Mouse (Mus musculus) layer of hippocampus, adult 2 months (tissue): Measurements from ENCODE around the gene Ly6g6f. TPM values are rescaled to one million over a fixed set of nuclear protein-coding genes. Genes with fewer than 3 reads are reported as not detected.

ENCODE experiments used
- DNase-seq, 2 experiments: peaks; one replicate each; pipeline ENCODE4 v3.0.0; 2022; ENCODE audit warnings: low spot score in 2 of 2
- H3K27ac ChIP-seq: fragments of 200-600 bp; 2 replicates; pipeline ENCODE4 v1.8.1; 2022
- H3K4me3 ChIP-seq: fragments of 200-600 bp; 2 replicates; pipeline ENCODE4 v1.8.1; 2022; ENCODE audit warnings: mild to moderate bottlenecking
- CTCF ChIP-seq: fragments of 200-600 bp; conservative IDR thresholded peaks from 2 replicates; pipeline ENCODE4 v1.8.1; 2022; ENCODE audit warnings: antibody characterized with exemption, mild to moderate bottlenecking, moderate library complexity
- total RNA-seq, 2 experiments: library from RNA; stranded (reverse); gene quantifications; 2 replicates each; pipeline ENCODE4 v1.2.3; 2021

The Ly6g6f gene
- total RNA-seq, 2 experiments from 2014 or later, result 0.52 TPM; not detected in 1

DNA sequence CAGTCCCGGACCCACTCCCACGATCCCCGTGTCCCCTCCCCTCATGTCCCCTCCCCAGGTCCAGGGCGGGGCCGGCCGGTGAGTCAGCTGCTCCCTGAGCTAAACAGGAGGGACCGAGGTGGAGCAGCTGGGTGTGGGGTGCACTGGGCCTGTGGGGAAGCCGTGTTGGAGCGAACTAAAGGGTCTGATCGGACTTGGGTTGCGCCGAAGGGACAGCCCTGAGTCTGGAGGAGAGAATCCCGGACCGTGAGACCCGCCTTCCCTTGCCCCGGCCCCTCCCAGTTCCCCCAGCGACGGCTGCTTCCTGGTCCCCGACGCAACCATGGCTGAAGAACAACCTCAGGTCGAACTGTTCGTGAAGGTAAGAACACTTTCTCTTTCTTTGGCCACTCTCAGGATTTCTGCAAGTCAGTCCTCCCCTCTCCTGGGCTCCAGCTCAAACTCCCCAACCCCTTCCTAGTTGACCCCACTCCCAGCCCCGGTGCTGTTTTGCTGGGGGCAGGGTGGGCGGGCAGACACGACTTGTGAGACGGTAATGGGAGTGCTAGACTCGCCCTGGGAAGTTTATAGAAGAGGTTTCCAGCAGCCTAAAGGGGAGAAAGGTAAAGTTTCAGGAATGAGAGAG, 35.2 kb downstream of the Ly6g6f start:
- DNase-seq, result no peak
- Histone ChIP-seq H3K4me3 (peak overlapping the region; percentile 53), H3K27ac (peak overlapping the region; percentile 87)
- TF ChIP-seq CTCF, result no peak

GRCm38 (mm10) chr17:35049561-35050016, 35.8 kb downstream of the Ly6g6f start, which contains the start of gene Clic1:
Gene Clic1 (plus strand): TSS chr17:35049966.
- H3K4me3 ChIP-seq, result peak within 1 kb of the TSS; percentile 53
- H3K27ac ChIP-seq, result peak within 1 kb of the TSS; percentile 87
- TF ChIP-seq CTCF, result peak; percentile 33
- DNase-seq, result no peak

- TF ChIP-seq CTCF, result no peak
- Histone ChIP-seq H3K27ac (no peak overlapping the region), H3K4me3 (no peak overlapping the region)
- DNase-seq, result no peak
These were observed 36.4 kb downstream of the Ly6g6f start for GRCm38 (mm10) chr17:35048932-35049440.

DNA sequence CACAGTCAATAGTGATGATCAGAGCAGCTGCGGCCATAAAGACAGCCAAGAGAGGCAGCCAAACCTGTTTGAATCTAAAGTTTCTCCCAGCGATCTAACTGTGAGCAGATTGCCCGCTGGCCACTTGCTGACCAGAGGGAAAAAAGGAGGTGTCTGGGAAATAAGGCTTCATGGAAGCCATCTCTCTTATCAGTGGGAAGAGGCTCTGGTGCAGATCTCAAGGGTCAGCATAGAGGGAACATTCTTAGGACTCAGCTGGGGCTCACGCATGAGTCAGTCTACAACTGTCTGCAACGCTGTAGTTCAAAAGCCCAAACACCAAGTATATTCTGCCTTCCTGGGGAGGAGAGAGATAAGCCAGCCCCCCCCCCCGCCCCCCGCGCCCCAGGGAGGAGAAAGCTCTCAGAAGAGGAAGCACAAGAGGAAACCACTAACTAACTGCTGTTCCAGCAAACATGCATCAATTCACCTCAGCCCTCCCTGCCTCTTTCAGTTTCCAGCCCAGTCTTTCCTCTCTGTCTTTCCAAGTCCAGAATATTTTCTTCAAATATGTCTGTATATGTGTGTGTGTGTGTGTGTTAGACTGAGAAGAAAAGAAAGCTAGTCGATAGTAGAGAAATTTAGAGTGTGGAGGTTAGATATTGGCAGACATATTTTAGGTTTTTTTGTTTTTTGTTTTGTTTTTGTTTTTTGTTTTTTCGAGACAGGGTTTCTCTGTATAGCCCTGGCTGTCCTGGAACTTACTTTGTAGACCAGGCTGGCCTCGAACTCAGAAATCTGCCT, 37.1 kb downstream of the Ly6g6f start:
- no peak for DNase-seq
- no peak for TF ChIP-seq CTCF
- no peak overlapping the region for H3K4me3 ChIP-seq
- peak overlapping the region; percentile 53 for H3K27ac ChIP-seq

DNA sequence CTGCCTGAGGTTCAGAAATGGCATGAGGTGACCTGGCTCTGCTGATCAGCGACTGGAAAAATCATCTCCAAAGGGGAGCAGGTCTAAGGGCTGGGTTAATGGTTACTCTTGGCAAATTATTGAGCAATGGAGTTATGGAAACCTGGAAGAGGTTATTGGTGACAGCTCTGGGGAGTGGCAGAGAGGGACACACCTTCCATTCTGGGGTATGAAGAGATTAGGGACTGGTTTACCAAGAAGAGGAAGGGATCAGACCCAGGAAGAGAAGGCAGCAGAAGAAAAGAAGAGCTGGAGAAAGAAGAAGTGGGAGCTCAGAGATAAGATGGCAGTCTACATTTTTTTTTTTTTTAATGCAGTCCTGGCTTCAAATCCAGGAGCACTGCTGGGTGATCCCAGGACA, 37.7 kb downstream of the Ly6g6f start:
- Histone ChIP-seq H3K27ac (peak overlapping the region; percentile 53), H3K4me3 (no peak overlapping the region)
- TF ChIP-seq CTCF, result no peak
- DNase-seq, result no peak

- TF ChIP-seq CTCF, result peak; percentile 19; the same call in 1 of the 2 replicates
- peak within 1 kb of the TSS; percentile 54 for H3K4me3 ChIP-seq
- H3K27ac ChIP-seq, result peak within 1 kb of the TSS; percentile 53; the same call in 1 of the 2 replicates
- peak; percentile 88 to 94 for DNase-seq
These were observed 38.5 kb downstream of the Ly6g6f start, which contains the start of gene Msh5 for GRCm38 (mm10) chr17:35046681-35047455. Gene Msh5 (minus strand): TSS chr17:35046745.

DNA sequence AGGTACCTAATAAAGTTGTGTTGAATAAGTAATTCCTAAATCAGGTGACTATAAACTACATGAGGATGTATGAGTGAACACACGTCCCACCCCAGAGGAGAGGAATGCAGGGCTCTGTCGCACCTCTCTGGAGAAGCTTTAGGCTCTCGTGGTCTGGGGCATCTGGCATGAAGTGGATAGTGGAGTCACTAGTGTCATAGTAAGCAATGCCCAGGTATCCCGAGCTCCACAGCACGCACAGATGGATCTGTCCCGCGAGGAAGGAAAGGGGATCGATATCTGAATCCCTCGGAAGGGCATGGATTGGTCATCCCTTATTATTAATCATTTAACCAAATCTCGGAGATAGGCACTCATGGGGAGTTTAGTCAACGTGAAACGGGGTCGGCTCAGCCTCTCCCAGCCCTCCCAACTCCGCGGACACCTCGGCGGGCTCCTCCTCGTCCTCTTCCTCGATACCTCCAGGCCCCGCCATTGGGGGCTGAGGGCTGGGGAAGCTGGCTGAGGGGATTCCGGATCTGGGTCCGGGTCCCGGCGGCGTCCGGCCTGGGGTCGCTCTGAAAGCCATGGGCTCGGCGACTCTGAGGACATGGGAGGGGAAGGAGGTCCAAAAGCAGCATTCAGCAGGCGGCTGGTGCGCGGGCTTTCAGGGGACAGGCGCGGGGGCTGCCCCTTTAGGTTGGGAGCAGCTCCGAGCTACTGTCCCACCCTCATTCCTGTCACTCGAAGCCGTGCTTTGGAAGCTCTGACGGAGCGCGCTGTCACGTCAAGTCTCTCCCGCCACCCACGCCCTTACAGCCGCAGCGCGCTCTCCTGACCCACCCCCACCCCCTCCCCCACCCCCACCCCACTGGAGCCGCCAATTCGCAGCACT, 39.4 kb downstream of the Ly6g6f start:
- Histone ChIP-seq H3K4me3 (peak overlapping the region; percentile 54), H3K27ac (0 out of 2 replicates have a peak overlapping the region, but pooled peaks have one; percentile 53)
- DNase-seq, result no peak
- TF ChIP-seq CTCF, result no peak

DNA sequence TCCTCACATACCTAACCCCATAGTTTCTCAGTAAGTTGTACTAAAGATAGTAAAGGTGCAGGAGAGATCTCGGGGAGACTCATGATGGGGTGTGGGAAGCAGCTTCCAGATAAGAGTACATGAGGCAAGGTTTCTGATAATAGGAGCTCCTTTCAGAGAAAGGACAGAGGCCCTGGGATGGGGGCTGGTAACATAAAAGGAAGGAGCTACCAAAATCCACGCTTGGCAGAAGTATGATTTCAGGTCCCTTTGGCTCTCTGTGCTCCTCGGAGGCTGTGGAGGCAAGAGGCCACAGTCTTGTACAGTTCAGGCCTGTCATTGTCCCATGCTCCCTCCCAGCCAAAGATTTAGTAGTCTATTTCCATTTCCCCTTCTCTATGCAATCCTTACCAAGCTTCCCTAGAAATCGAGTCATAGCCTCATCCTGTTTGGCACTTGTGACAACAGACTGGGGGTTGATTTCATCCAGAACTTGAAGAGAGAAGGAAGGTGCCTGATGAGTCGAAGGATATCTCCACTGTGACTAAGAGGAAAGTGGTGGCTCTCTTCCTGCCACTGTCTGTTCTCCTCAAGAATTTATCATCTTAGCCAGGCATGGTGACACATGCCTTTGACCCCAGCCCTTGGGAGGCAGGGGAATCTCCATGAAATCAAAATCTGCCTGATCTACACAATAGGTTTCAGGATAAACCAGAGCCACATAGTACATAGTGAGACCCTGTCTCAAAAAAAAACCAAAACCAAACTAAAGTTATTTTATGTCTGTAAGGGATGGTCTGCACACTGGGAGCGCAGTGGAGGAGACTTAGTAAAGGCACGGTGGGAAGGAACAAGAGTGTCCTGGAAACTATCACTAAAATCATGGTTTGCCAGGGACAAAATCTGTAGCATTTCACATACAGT, 40.3 kb downstream of the Ly6g6f start:
- no peak for DNase-seq
- no peak for TF ChIP-seq CTCF
- Histone ChIP-seq H3K27ac (no peak overlapping the region), H3K4me3 (no peak overlapping the region)

- DNase-seq, result no peak
- no peak overlapping the region for H3K27ac ChIP-seq
- no peak for TF ChIP-seq CTCF
These were observed 41.6 kb downstream of the Ly6g6f start for GRCm38 (mm10) chr17:35043794-35044193.

GRCm38 (mm10) chr17:35039121-35039873, 46.1 kb downstream of the Ly6g6f start:
- Histone ChIP-seq H3K27ac (peak overlapping the region; percentile 72; the same call in 1 of the 2 replicates), H3K4me3 (no peak overlapping the region)
- no peak for TF ChIP-seq CTCF
- peak in 1 of 2 experiments; percentile 73 for DNase-seq

More at GRCm38 (mm10) chr17:35043794-35044193, 41.6 kb downstream of the Ly6g6f start:
- H3K4me3 ChIP-seq, result no peak overlapping the region
